Mouse (Mus musculus) testis, adult 2 months (tissue): ENCODE results near the gene Zmym1.

Experiments used
- CTCF ChIP-seq: fragments of 200-500 bp; IDR thresholded peaks from 2 replicates; pipeline ENCODE4 v1.5.1; 2012; ENCODE audit warnings: low read depth, mild to moderate bottlenecking, inconsistent platforms, low read length, moderate library complexity; ENCODE audit not compliant: control insufficient read depth, insufficient read depth, insufficient replicate concordance
- POLR2A ChIP-seq: fragments of 200-500 bp; IDR thresholded peaks from 2 replicates; pipeline ENCODE4 v1.6.1; 2012; ENCODE audit warnings: low read depth, mild to moderate bottlenecking, inconsistent platforms, low read length, moderate library complexity; ENCODE audit not compliant: control insufficient read depth

GRCm38 (mm10) chr4:127064051-127064450, 3.1 kb upstream of the Zmym1 start:
- TF ChIP-seq CTCF: no peak
- no peak for TF ChIP-seq POLR2A
